Mouse (Mus musculus) heart, adult 2 months (tissue): ENCODE data around the gene Cenpc1.

ENCODE experiments used
- CTCF ChIP-seq: fragments of 200-600 bp; IDR thresholded peaks from 2 replicates; pipeline ENCODE4 v1.8.1; 2022; ENCODE audit warnings: antibody characterized with exemption, mild to moderate bottlenecking, moderate library complexity
- POLR2A ChIP-seq: fragments of 200-500 bp; IDR thresholded peaks from 2 replicates; pipeline ENCODE4 v1.6.1; 2011; ENCODE audit warnings: mild to moderate bottlenecking, low read depth, low read length, control low read depth; ENCODE audit not compliant: insufficient read depth

GRCm38 (mm10) chr5:86113997-86114396, 48.6 kb upstream of the Cenpc1 start:
- TF ChIP-seq POLR2A (no peak), CTCF (no peak)
